Mouse (Mus musculus): ENCODE results near the gene Nsun7. TPM values are rescaled to one million over a fixed set of nuclear protein-coding genes. Genes with fewer than 3 reads are reported as not detected.

The Nsun7 gene
- not detected in 2 replicates for polyA plus RNA-seq (2012; ENCODE audit: insufficient read depth, insufficient read length, low replicate concordance, missing spikeins)

GRCm38 (mm10) chr5:66259756-66260448, at the start of gene Nsun7:
Gene Nsun7 (plus strand): TSS chr5:66259897.
- H3K4me1 ChIP-seq (ENCODE audit: control insufficient read depth, insufficient read depth, low read length) = peaks cover 8% of the 10 kb centered on the region; the same call in 1 of the 2 replicates
- TF ChIP-seq CTCF (IDR thresholded peaks at IDR 0.05; ENCODE audit: insufficient read depth, low read depth, low read length) (0 out of 2 replicates have a peak, but pooled peaks have one; percentile 19), POLR2A (IDR thresholded peaks at IDR 0.05; ENCODE audit: insufficient read depth, low read depth, low read length) (no peak)
- peak within 1 kb of the TSS; percentile 75 for H3K4me3 ChIP-seq (ENCODE audit: insufficient read depth, low read depth, low read length)
- under 1% methylated on average over 44 of the region's 44 CpGs for WGBS
- no peak within 1 kb of the TSS; the same call in 1 of the 2 replicates for H3K27ac ChIP-seq (ENCODE audit: insufficient read depth, low read depth, low read length)

- Histone ChIP-seq H3K4me1 (ENCODE audit: control insufficient read depth, insufficient read depth, low read length) (no peaks in the 10 kb centered on the region), H3K4me3 (ENCODE audit: insufficient read depth, low read depth, low read length) (no peak overlapping the region), H3K27ac (ENCODE audit: insufficient read depth, low read depth, low read length) (no peak overlapping the region)
- TF ChIP-seq CTCF (IDR thresholded peaks at IDR 0.05; ENCODE audit: insufficient read depth, low read depth, low read length) (no peak), POLR2A (IDR thresholded peaks at IDR 0.05; ENCODE audit: insufficient read depth, low read depth, low read length) (no peak)
- WGBS = 72% methylated on average over 7 of the region's 7 CpGs
These were observed 45.2 kb upstream of the Nsun7 start for GRCm38 (mm10) chr5:66214395-66214935.

- no peak overlapping the region for H3K4me3 ChIP-seq (ENCODE audit: insufficient read depth, low read depth, low read length)
- H3K4me1 ChIP-seq (ENCODE audit: control insufficient read depth, insufficient read depth, low read length) = no peaks in the 10 kb centered on the region
- WGBS = 81% methylated on average over 10 of the region's 10 CpGs
- H3K27ac ChIP-seq (ENCODE audit: insufficient read depth, low read depth, low read length) = no peak overlapping the region
- TF ChIP-seq POLR2A (IDR thresholded peaks at IDR 0.05; ENCODE audit: insufficient read depth, low read depth, low read length) = no peak
- no peak for TF ChIP-seq CTCF (IDR thresholded peaks at IDR 0.05; ENCODE audit: insufficient read depth, low read depth, low read length)
These were observed 44.0 kb upstream of the Nsun7 start for GRCm38 (mm10) chr5:66215569-66216277.

GRCm38 (mm10) chr5:66219692-66220091, 40.0 kb upstream of the Nsun7 start:
- Histone ChIP-seq H3K27ac (ENCODE audit: insufficient read depth, low read depth, low read length) (no peak overlapping the region), H3K4me3 (ENCODE audit: insufficient read depth, low read depth, low read length) (no peak overlapping the region), H3K4me1 (ENCODE audit: control insufficient read depth, insufficient read depth, low read length) (no peaks in the 10 kb centered on the region)
- WGBS = 73% methylated on average over 6 of the region's 6 CpGs
- TF ChIP-seq CTCF (IDR thresholded peaks at IDR 0.05; ENCODE audit: insufficient read depth, low read depth, low read length) (no peak), POLR2A (IDR thresholded peaks at IDR 0.05; ENCODE audit: insufficient read depth, low read depth, low read length) (no peak)

GRCm38 (mm10) chr5:66220620-66221019, 39.1 kb upstream of the Nsun7 start:
- TF ChIP-seq POLR2A (IDR thresholded peaks at IDR 0.05; ENCODE audit: insufficient read depth, low read depth, low read length) (no peak), CTCF (IDR thresholded peaks at IDR 0.05; ENCODE audit: insufficient read depth, low read depth, low read length) (no peak)
- Histone ChIP-seq H3K27ac (ENCODE audit: insufficient read depth, low read depth, low read length) (no peak overlapping the region), H3K4me1 (ENCODE audit: control insufficient read depth, insufficient read depth, low read length) (no peaks in the 10 kb centered on the region), H3K4me3 (ENCODE audit: insufficient read depth, low read depth, low read length) (no peak overlapping the region)
- 93% methylated on average over 9 of the region's 9 CpGs for WGBS

GRCm38 (mm10) chr5:66222916-66223315, 36.8 kb upstream of the Nsun7 start:
- WGBS = 94% methylated on average over 15 of the region's 15 CpGs
- TF ChIP-seq CTCF (IDR thresholded peaks at IDR 0.05; ENCODE audit: insufficient read depth, low read depth, low read length) = no peak
- no peak for TF ChIP-seq POLR2A (IDR thresholded peaks at IDR 0.05; ENCODE audit: insufficient read depth, low read depth, low read length)
- Histone ChIP-seq H3K4me3 (ENCODE audit: insufficient read depth, low read depth, low read length) (no peak overlapping the region), H3K27ac (ENCODE audit: insufficient read depth, low read depth, low read length) (no peak overlapping the region), H3K4me1 (ENCODE audit: control insufficient read depth, insufficient read depth, low read length) (no peaks in the 10 kb centered on the region)

GRCm38 (mm10) chr5:66226526-66226925, 33.2 kb upstream of the Nsun7 start:
- Histone ChIP-seq H3K27ac (ENCODE audit: insufficient read depth, low read depth, low read length) (no peak overlapping the region), H3K4me1 (ENCODE audit: control insufficient read depth, insufficient read depth, low read length) (no peaks in the 10 kb centered on the region), H3K4me3 (ENCODE audit: insufficient read depth, low read depth, low read length) (no peak overlapping the region)
- 93% methylated on average over 7 of the region's 7 CpGs for WGBS
- TF ChIP-seq POLR2A (IDR thresholded peaks at IDR 0.05; ENCODE audit: insufficient read depth, low read depth, low read length) (no peak), CTCF (IDR thresholded peaks at IDR 0.05; ENCODE audit: insufficient read depth, low read depth, low read length) (no peak)

- WGBS = 93% methylated on average over 8 of the region's 8 CpGs
- TF ChIP-seq CTCF (IDR thresholded peaks at IDR 0.05; ENCODE audit: insufficient read depth, low read depth, low read length) (no peak), POLR2A (IDR thresholded peaks at IDR 0.05; ENCODE audit: insufficient read depth, low read depth, low read length) (no peak)
- no peak overlapping the region for H3K27ac ChIP-seq (ENCODE audit: insufficient read depth, low read depth, low read length)
- H3K4me3 ChIP-seq (ENCODE audit: insufficient read depth, low read depth, low read length) = no peak overlapping the region
- no peaks in the 10 kb centered on the region for H3K4me1 ChIP-seq (ENCODE audit: control insufficient read depth, insufficient read depth, low read length)
These were observed 27.9 kb upstream of the Nsun7 start for GRCm38 (mm10) chr5:66231660-66232269.

Measured in olfactory bulb, adult 2 months (tissue).